Mouse (Mus musculus): ENCODE results near the gene Rap2a. TPM values are rescaled to one million over a fixed set of nuclear protein-coding genes. Genes with fewer than 3 reads are reported as not detected.

The Rap2a gene
- polyA plus RNA-seq, 1 experiment from 2014 or later: 24.1 TPM

GRCm38 (mm10) chr14:120523296-120523695 lies 45.1 kb downstream of the Rap2a start:
- Histone ChIP-seq H3K4me1 (no peaks in the 10 kb centered on the region), H3K27ac (no peak overlapping the region), H3K9ac (no peak overlapping the region), H3K4me2 (no peak overlapping the region), H3K4me3 (no peak overlapping the region), H3K9me3 (no peaks in the 10 kb centered on the region), H3K36me3 (replicated peaks) (no peaks in the 10 kb centered on the region), H3K27me3 (replicated peaks) (no peaks in the 10 kb centered on the region)
- 94% methylated on average over 5 of the region's 5 CpGs for WGBS
- ATAC-seq (replicated peaks): no peak

GRCm38 (mm10) chr14:120525644-120526043 lies 47.4 kb downstream of the Rap2a start:
- H3K9me3 ChIP-seq: no peaks in the 10 kb centered on the region
- H3K27me3 ChIP-seq (replicated peaks): no peaks in the 10 kb centered on the region
- H3K4me2 ChIP-seq: no peak overlapping the region
- no peaks in the 10 kb centered on the region for H3K36me3 ChIP-seq (replicated peaks)
- no peak overlapping the region for H3K9ac ChIP-seq
- no peak overlapping the region for H3K27ac ChIP-seq
- WGBS: 67% methylated on average over 2 of the region's 2 CpGs
- H3K4me3 ChIP-seq: no peak overlapping the region
- H3K4me1 ChIP-seq: no peaks in the 10 kb centered on the region
- no peak for ATAC-seq (replicated peaks)

GRCm38 (mm10) chr14:120533301-120533700 lies 55.1 kb downstream of the Rap2a start:
- Histone ChIP-seq H3K4me1 (no peaks in the 10 kb centered on the region), H3K9ac (no peak overlapping the region), H3K4me2 (no peak overlapping the region), H3K9me3 (no peaks in the 10 kb centered on the region), H3K4me3 (no peak overlapping the region), H3K36me3 (replicated peaks) (no peaks in the 10 kb centered on the region), H3K27ac (no peak overlapping the region), H3K27me3 (replicated peaks) (no peaks in the 10 kb centered on the region)
- no peak for ATAC-seq (replicated peaks)
- WGBS: 98% methylated on average over 3 of the region's 3 CpGs

GRCm38 (mm10) chr14:120534841-120535271 lies 56.6 kb downstream of the Rap2a start:
- H3K27me3 ChIP-seq (replicated peaks): no peaks in the 10 kb centered on the region
- no peaks in the 10 kb centered on the region for H3K9me3 ChIP-seq
- no peak overlapping the region for H3K4me3 ChIP-seq
- H3K27ac ChIP-seq: no peak overlapping the region
- H3K4me1 ChIP-seq: no peaks in the 10 kb centered on the region
- no peak for ATAC-seq (replicated peaks)
- no peaks in the 10 kb centered on the region for H3K36me3 ChIP-seq (replicated peaks)
- WGBS: 60% methylated on average over 3 of the region's 3 CpGs
- no peak overlapping the region for H3K4me2 ChIP-seq
- H3K9ac ChIP-seq: no peak overlapping the region

GRCm38 (mm10) chr14:120535446-120535845 lies 57.2 kb downstream of the Rap2a start:
- Histone ChIP-seq H3K27me3 (replicated peaks) (no peaks in the 10 kb centered on the region), H3K27ac (no peak overlapping the region), H3K4me3 (no peak overlapping the region), H3K9me3 (no peaks in the 10 kb centered on the region), H3K9ac (no peak overlapping the region), H3K36me3 (replicated peaks) (no peaks in the 10 kb centered on the region), H3K4me2 (no peak overlapping the region), H3K4me1 (no peaks in the 10 kb centered on the region)
- no peak for ATAC-seq (replicated peaks)
- 82% methylated on average over 4 of the region's 4 CpGs for WGBS

- no peak overlapping the region for H3K4me2 ChIP-seq
- no peaks in the 10 kb centered on the region for H3K27me3 ChIP-seq (replicated peaks)
- 91% methylated on average over 3 of the region's 3 CpGs for WGBS
- no peaks in the 10 kb centered on the region for H3K9me3 ChIP-seq
- H3K27ac ChIP-seq: no peak overlapping the region
- H3K4me3 ChIP-seq: no peak overlapping the region
- no peak overlapping the region for H3K9ac ChIP-seq
- H3K4me1 ChIP-seq: no peaks in the 10 kb centered on the region
- H3K36me3 ChIP-seq (replicated peaks): no peaks in the 10 kb centered on the region
- ATAC-seq (replicated peaks): no peak
These were observed 57.7 kb downstream of the Rap2a start for GRCm38 (mm10) chr14:120535924-120536323.

- WGBS: 77% methylated on average over 2 of the region's 2 CpGs
These were observed 60.9 kb downstream of the Rap2a start for GRCm38 (mm10) chr14:120539128-120539527.

GRCm38 (mm10) chr14:120539626-120540025 lies 61.4 kb downstream of the Rap2a start:
- no peaks in the 10 kb centered on the region for H3K4me1 ChIP-seq
- no peaks in the 10 kb centered on the region for H3K9me3 ChIP-seq
- H3K4me2 ChIP-seq: no peak overlapping the region
- whole genome bisulfite sequencing: 75% methylated on average over 3 of the region's 3 CpGs
- H3K27ac ChIP-seq: no peak overlapping the region
- no peak overlapping the region for H3K9ac ChIP-seq
- H3K27me3 ChIP-seq (replicated peaks): no peaks in the 10 kb centered on the region
- ATAC-seq (replicated peaks): no peak
- H3K4me3 ChIP-seq: no peak overlapping the region
- no peaks in the 10 kb centered on the region for H3K36me3 ChIP-seq (replicated peaks)

More at GRCm38 (mm10) chr14:120539128-120539527, 60.9 kb downstream of the Rap2a start:
- Histone ChIP-seq H3K9me3 (no peaks in the 10 kb centered on the region), H3K4me3 (no peak overlapping the region), H3K4me2 (no peak overlapping the region), H3K27me3 (replicated peaks) (no peaks in the 10 kb centered on the region), H3K9ac (no peak overlapping the region), H3K4me1 (no peaks in the 10 kb centered on the region), H3K36me3 (replicated peaks) (no peaks in the 10 kb centered on the region), H3K27ac (no peak overlapping the region)
- 0 out of 2 replicates have a peak, but pooled peaks have one; percentile 17 for ATAC-seq (replicated peaks)

DNA sequence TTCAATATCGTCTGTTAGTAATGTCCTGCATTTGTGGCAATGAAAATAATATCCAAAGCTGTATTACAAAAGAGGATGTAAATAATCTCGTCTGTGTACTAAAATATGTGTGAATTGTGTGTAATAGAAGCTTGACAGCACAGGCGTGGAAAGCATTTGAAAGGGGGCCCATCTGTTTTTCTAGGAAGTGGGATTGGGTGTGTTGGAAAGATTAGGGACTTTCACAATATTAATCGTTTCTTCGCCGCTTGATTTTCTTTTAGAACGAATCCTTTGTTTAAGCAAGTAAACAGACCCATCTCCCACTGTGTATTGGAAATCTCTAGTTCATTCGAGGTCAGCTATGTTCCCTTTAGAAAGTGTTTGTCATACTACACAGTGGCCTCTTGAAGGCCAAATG lies 64.2 kb downstream of the Rap2a start:
- no peak overlapping the region for H3K9ac ChIP-seq
- H3K27me3 ChIP-seq (replicated peaks): no peaks in the 10 kb centered on the region
- ATAC-seq (replicated peaks): no peak
- no peaks in the 10 kb centered on the region for H3K4me1 ChIP-seq
- no peak overlapping the region for H3K27ac ChIP-seq
- no peak overlapping the region for H3K4me2 ChIP-seq
- no peaks in the 10 kb centered on the region for H3K36me3 ChIP-seq (replicated peaks)
- no peaks in the 10 kb centered on the region for H3K9me3 ChIP-seq
- 65% methylated on average over 8 of the region's 8 CpGs for WGBS
- no peak overlapping the region for H3K4me3 ChIP-seq

DNA sequence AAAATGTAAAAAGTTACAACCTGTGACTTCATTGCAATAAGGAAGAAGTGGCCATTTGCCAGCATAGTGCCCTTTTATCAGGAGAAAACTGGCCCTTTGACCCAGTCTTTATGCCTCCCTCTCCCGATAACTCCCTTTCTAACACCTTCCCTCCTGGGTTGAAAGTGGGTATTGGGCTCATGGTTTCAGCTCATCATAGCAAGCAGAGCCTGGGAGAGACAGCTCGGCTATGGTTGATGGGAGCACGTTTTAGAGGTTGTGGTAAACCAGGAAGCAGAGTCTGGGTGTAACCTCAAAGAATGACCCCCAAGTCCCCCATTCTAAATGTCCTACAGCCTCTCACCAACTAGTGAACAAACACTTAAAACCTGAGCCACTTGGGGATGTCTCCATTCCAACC lies 64.7 kb downstream of the Rap2a start:
- no peak overlapping the region for H3K9ac ChIP-seq
- H3K36me3 ChIP-seq (replicated peaks): no peaks in the 10 kb centered on the region
- no peak overlapping the region for H3K4me2 ChIP-seq
- no peak overlapping the region for H3K4me3 ChIP-seq
- no peaks in the 10 kb centered on the region for H3K27me3 ChIP-seq (replicated peaks)
- WGBS: 91% methylated on average over 3 of the region's 3 CpGs
- ATAC-seq (replicated peaks): no peak
- no peaks in the 10 kb centered on the region for H3K4me1 ChIP-seq
- H3K9me3 ChIP-seq: no peaks in the 10 kb centered on the region
- H3K27ac ChIP-seq: no peak overlapping the region

GRCm38 (mm10) chr14:120543846-120544245 lies 65.6 kb downstream of the Rap2a start:
- Histone ChIP-seq H3K27ac (no peak overlapping the region), H3K4me2 (no peak overlapping the region), H3K27me3 (replicated peaks) (no peaks in the 10 kb centered on the region), H3K36me3 (replicated peaks) (no peaks in the 10 kb centered on the region), H3K4me3 (no peak overlapping the region), H3K4me1 (no peaks in the 10 kb centered on the region), H3K9ac (no peak overlapping the region), H3K9me3 (no peaks in the 10 kb centered on the region)
- no peak for ATAC-seq (replicated peaks)
- WGBS: 88% methylated on average over 6 of the region's 6 CpGs

DNA sequence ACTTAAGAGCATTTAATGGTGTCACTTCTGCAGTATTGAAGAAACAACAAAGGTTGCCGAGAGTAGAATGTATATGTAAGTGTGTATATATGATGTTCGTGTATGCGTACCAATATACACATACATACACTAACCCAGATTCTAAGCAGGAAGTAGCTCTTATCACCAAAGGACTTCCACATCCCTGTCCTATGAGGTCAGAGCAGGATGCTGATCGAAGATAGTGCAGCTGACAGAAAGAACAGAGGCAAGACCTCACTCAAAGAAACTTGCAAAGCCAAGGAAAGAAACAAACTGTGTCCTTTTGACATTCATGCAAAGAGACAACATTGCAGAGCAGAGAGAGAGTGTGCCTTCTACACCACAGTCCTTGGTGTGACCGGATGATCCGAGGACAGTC lies 66.3 kb downstream of the Rap2a start:
- Histone ChIP-seq H3K4me1 (no peaks in the 10 kb centered on the region), H3K9ac (no peak overlapping the region), H3K27ac (no peak overlapping the region), H3K9me3 (no peaks in the 10 kb centered on the region), H3K36me3 (replicated peaks) (no peaks in the 10 kb centered on the region), H3K4me2 (no peak overlapping the region), H3K4me3 (no peak overlapping the region), H3K27me3 (replicated peaks) (no peaks in the 10 kb centered on the region)
- no peak for ATAC-seq (replicated peaks)
- 89% methylated on average over 6 of the region's 6 CpGs for WGBS

- H3K4me2 ChIP-seq: no peak overlapping the region
- H3K9ac ChIP-seq: no peak overlapping the region
- no peaks in the 10 kb centered on the region for H3K9me3 ChIP-seq
- no peaks in the 10 kb centered on the region for H3K4me1 ChIP-seq
- H3K4me3 ChIP-seq: no peak overlapping the region
- no peaks in the 10 kb centered on the region for H3K36me3 ChIP-seq (replicated peaks)
- H3K27me3 ChIP-seq (replicated peaks): no peaks in the 10 kb centered on the region
- no peak for ATAC-seq (replicated peaks)
- no peak overlapping the region for H3K27ac ChIP-seq
- 86% methylated on average over 2 of the region's 2 CpGs for WGBS
These were observed 66.7 kb downstream of the Rap2a start for GRCm38 (mm10) chr14:120544946-120545345.

Data from midbrain, embryonic 15.5 days (tissue).